Mouse (Mus musculus) heart, adult 2 months (tissue): ENCODE data around the gene Eif5a. TPM values are rescaled to one million over a fixed set of nuclear protein-coding genes. Genes with fewer than 3 reads are reported as not detected.

Experiments
- DNase-seq, 2 experiments: peaks; one replicate each; pipeline ENCODE4 v3.0.0; 2021
- H3K27ac ChIP-seq: fragments of 200-600 bp; 2 replicates; pipeline ENCODE4 v1.8.1; 2022
- H3K27me3 ChIP-seq: fragments of 200-500 bp; 2 replicates; pipeline ENCODE4 v1.6.1; 2012; ENCODE audit warnings: mild to moderate bottlenecking, low read length, inconsistent platforms, mixed read lengths; ENCODE audit not compliant: control insufficient read depth, insufficient read depth
- H3K36me3 ChIP-seq: fragments of 200-500 bp; 2 replicates; pipeline ENCODE4 v1.6.1; 2012; ENCODE audit warnings: low read length, inconsistent platforms; ENCODE audit not compliant: control insufficient read depth, insufficient read depth
- H3K4me1 ChIP-seq: fragments of 200-500 bp; 2 replicates; pipeline ENCODE4 v1.6.1; 2011; ENCODE audit warnings: low read length; ENCODE audit not compliant: control insufficient read depth, insufficient read depth
- H3K4me3 ChIP-seq: fragments of 200-600 bp; 2 replicates; pipeline ENCODE4 v1.8.1; 2022
- H3K79me2 ChIP-seq: fragments of 200-500 bp; replicated peaks from 2 replicates; pipeline ENCODE4 v1.6.1; 2012; ENCODE audit warnings: mild to moderate bottlenecking, inconsistent platforms, low read length, moderate library complexity, mixed read lengths; ENCODE audit not compliant: control insufficient read depth, insufficient read depth
- H3K9ac ChIP-seq: fragments of 200-500 bp; 2 replicates; pipeline ENCODE4 v1.6.1; 2012; ENCODE audit warnings: low read depth, mild to moderate bottlenecking, control low read depth, inconsistent platforms, low read length, mixed read lengths
- CTCF ChIP-seq: fragments of 200-600 bp; IDR thresholded peaks from 2 replicates; pipeline ENCODE4 v1.8.1; 2022; ENCODE audit warnings: antibody characterized with exemption, mild to moderate bottlenecking, moderate library complexity
- EP300 ChIP-seq: fragments of 200-500 bp; IDR thresholded peaks from 2 replicates; pipeline ENCODE4 v1.6.1; 2011; ENCODE audit warnings: low read depth, low read length, control low read depth; ENCODE audit not compliant: insufficient read depth
- POLR2A ChIP-seq: fragments of 200-500 bp; IDR thresholded peaks from 2 replicates; pipeline ENCODE4 v1.6.1; 2011; ENCODE audit warnings: mild to moderate bottlenecking, low read depth, low read length, control low read depth; ENCODE audit not compliant: insufficient read depth
- WGBS: fragments of 180-500 bp; shearing (Covaris S2); methylation state at CpG from one replicate; pipeline ENCODE4 v1.1.7; 2018; 5-methylcytosine and 5-hydroxymethylcytosine counted together
- intact Hi-C: fragments of 180-260 bp; cut with DNase I; formaldehyde crosslinking; loops from one replicate; pipeline ENCODE4 v1.15.1; 2025
- long read RNA-seq: library from polyadenylated mRNA; stranded (forward); transcript quantifications from one replicate; pipeline ENCODE4 v2.0.0, GENCODE M21; 2021
- polyA plus RNA-seq: library from polyadenylated mRNA; depleted of rRNA; stranded (reverse); fragments of >200 nt; gene quantifications from 2 replicates; pipeline ENCODE4 v1.2.3, GENCODE M21; 2012; rRNA removed
- total RNA-seq, 2 experiments: library from RNA; stranded (reverse); gene quantifications; 2 replicates each; pipeline ENCODE4 v1.2.3; 2021

The Eif5a gene
- total RNA-seq = 100 to 1,000 TPM; 397 to 444 TPM
- 360 and 540 TPM in 2 replicates for polyA plus RNA-seq
- long read RNA-seq, transcript Eif5a-201 (7 exons, 1,437 nt) = minor isoform, 14 of 361 reads
- long read RNA-seq, transcript Eif5a-210 (6 exons, 1,343 nt) = major isoform, 330 of 361 reads
- long read RNA-seq, partial matches to known transcripts = 5 of 361 reads
- long read RNA-seq, other reads (novel, unspliced or antisense) = 8 of 361 reads

DNA sequence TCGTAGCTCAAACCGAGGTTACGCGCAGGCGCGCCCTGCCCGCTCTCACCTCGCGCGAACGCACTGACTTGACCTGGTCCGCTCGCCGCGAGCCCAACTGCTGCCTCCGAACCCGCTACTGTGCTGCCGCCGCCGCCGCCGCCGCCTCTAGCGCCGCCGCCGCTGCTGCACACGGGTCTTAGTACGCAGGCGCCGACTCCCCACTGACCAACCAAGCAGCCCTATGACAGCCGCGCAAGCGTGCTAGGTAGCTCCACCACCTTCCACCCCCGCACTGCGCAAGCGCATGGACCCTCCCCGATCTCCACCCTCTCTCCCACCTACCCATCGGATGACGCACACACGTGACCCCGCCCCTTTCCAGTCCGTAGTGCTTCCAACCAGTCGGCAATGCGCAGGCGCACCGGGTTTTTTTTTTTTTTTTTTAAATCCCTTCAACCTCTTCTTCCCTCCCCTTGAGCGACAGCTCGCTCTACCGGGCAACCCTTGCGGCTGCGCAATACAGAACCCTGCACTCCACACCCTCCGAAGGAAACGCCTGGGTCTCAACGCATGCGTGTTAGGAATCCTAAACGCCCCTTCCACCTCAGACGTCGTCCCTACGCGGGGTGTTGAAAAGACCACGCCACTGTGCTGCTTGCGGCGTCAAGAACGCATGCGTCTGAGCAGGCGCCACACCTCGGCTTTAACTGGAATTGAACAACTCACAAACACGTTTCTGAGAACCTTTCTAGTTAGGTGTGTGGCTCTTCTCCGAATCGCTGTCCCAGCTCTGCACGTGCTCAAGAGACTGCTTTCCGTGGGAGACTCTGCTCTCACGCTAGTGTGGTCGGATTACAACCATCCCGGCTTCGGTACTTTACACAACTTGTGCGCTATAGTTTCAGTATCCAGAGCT is at the start of gene Eif5a:
Gene Eif5a, minus strand, starts transcription at position 845 of the 898 bp plus-strand sequence.
- WGBS = under 1% methylated on average over 78 of the region's 78 CpGs
- intact Hi-C loops = loop anchor here (2.0 to 5.0 kb wide), 3 partner anchors 41 to 163 kb away; partner anchors contain the start of genes Gabarap, Kctd11 and Polr2a
- Histone ChIP-seq H3K27ac (peak within 1 kb of the TSS; percentile 97), H3K9ac (peak within 1 kb of the TSS; percentile 98), H3K4me1 (peaks cover 6% of the 10 kb centered on the region), H3K27me3 (no peaks in the 10 kb centered on the region), H3K36me3 (peaks cover 12% of the 10 kb centered on the region; the same call in 1 of the 2 replicates), H3K79me2 (no peaks in the 10 kb centered on the region), H3K4me3 (peak within 1 kb of the TSS; percentile 71)
- DNase-seq = peak; percentile 100
- TF ChIP-seq POLR2A = peak; percentile 99
- TF ChIP-seq CTCF = peak; percentile 81
- TF ChIP-seq EP300 = peak; percentile 94

DNA sequence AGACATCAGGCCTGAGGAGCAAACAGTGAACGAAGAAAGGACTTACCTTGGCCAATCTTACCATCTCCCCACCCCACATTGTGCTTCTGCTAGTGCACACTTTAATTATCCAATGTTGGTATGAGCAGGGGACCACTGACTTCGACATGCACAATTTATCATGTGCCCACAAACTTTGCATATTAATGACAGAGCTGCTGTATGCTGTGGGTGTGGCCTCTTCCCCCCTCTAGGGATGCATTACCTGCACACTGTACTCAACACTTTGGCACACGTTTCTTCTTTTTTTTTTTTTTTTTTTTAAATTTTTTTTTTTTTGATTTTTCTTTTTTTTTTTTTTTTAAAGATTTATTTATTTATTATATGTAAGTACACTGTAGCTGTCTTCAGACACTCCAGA is 49.0 kb upstream of the Eif5a start:
- intact Hi-C loops = no loop called here
- H3K9ac ChIP-seq = no peak overlapping the region
- no peak overlapping the region for H3K27ac ChIP-seq
- no peak for TF ChIP-seq EP300
- TF ChIP-seq POLR2A = no peak
- TF ChIP-seq CTCF = no peak
- H3K36me3 ChIP-seq = no peaks in the 10 kb centered on the region
- H3K4me3 ChIP-seq = no peak overlapping the region
- H3K27me3 ChIP-seq = peaks cover 4% of the 10 kb centered on the region; the same call in 1 of the 2 replicates
- H3K4me1 ChIP-seq = peaks cover 2% of the 10 kb centered on the region; the same call in 1 of the 2 replicates
- WGBS = 79% methylated on average over 3 of the region's 3 CpGs
- DNase-seq = no peak
- H3K79me2 ChIP-seq = no peaks in the 10 kb centered on the region

DNA sequence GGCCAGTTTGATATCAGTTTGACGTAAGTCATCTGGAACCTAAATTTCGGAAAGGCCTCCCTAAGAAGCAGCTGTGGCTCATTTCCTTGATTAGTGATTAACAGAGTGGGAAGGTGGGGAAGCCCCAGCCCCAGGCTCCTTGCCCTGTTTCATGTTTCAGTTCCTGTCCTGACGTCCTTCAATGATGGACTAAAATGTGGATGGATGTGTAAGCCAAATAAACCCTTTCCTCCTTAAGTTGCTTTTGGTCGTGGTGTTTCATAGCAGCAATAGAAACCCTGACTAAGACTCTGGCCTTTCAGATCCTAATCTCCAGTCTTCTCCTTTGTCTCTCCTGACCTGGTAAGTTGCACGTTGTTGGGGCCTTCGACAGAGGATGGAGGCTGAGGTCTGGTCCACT is 48.5 kb upstream of the Eif5a start:
- H3K79me2 ChIP-seq = no peaks in the 10 kb centered on the region
- no peak overlapping the region for H3K9ac ChIP-seq
- DNase-seq = no peak
- no peak for TF ChIP-seq CTCF
- no peak for TF ChIP-seq EP300
- TF ChIP-seq POLR2A = no peak
- H3K27me3 ChIP-seq = peaks cover 7% of the 10 kb centered on the region
- no peaks in the 10 kb centered on the region for H3K36me3 ChIP-seq
- no peak overlapping the region for H3K4me3 ChIP-seq
- 75% methylated on average over 6 of the region's 6 CpGs for WGBS
- intact Hi-C loops = no loop called here
- H3K27ac ChIP-seq = no peak overlapping the region
- peaks cover 2% of the 10 kb centered on the region; the same call in 1 of the 2 replicates for H3K4me1 ChIP-seq

DNA sequence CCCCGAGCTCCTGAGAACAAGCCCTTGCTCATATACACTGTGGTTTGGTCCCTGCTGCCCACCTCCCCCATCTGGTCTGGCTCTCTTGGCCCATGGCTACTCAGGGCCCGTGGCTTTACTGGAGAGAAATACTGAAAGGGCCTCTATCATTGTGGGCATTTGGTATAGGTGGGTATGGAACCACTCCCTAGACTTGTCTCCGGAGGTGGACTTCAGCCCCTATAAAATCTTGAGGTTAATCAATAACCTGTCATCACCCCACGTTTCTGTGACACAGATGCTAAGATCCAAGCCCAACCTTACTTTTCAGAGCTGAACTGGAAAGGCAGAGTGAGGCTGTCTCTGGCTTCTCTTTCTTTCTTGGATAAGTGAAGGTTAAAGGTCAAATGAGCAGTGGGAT is 47.0 kb upstream of the Eif5a start:
- no peaks in the 10 kb centered on the region for H3K36me3 ChIP-seq

DNA sequence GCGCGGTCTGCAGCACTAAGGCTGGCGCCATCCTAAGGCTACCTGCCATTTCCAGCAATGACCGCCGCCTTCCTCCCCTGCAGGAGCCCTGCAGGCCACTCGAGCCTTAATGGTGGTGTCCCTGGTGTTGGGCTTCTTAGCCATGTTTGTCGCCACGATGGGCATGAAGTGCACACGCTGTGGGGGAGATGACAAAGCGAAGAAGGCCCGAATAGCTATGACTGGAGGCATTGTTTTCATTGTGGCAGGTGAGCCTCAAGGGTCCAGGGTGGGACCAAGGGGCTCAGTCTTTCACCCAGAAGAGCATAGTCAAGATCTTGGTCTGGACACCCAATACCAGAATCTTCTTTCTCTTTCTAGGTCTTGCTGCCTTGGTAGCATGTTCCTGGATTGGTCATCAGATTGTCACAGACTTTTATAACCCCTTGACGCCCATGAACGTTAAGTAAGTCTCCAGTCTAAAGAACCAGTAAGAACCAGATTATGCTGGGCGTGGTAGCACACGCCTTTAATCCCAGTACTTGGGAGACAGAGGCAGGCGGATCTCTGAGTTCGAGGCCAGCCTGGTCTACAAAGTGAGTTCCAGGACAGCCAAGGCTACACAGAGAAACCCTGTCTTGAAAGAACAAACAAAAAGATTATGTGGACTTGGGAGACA is 45.2 kb upstream of the Eif5a start:
- Histone ChIP-seq H3K4me3 (peak overlapping the region; percentile 35), H3K27ac (no peak overlapping the region), H3K9ac (peak overlapping the region; percentile 51), H3K27me3 (peaks cover 11% of the 10 kb centered on the region), H3K4me1 (peaks cover 2% of the 10 kb centered on the region; the same call in 1 of the 2 replicates), H3K79me2 (no peaks in the 10 kb centered on the region), H3K36me3 (no peaks in the 10 kb centered on the region)
- WGBS = 38% methylated on average over 17 of the region's 17 CpGs
- intact Hi-C loops = no loop called here
- TF ChIP-seq CTCF (no peak), POLR2A (no peak; the same call in 1 of the 2 replicates), EP300 (no peak)
- DNase-seq = no peak

More for the DNA sequence above, 47.0 kb upstream of the Eif5a start:
- TF ChIP-seq POLR2A = no peak
- TF ChIP-seq EP300 = no peak
- TF ChIP-seq CTCF = no peak
- H3K4me3 ChIP-seq = no peak overlapping the region
- WGBS = 80% methylated on average over 4 of the region's 4 CpGs
- DNase-seq = no peak
- no peaks in the 10 kb centered on the region for H3K79me2 ChIP-seq
- peaks cover 11% of the 10 kb centered on the region for H3K27me3 ChIP-seq
- intact Hi-C loops = no loop called here
- peaks cover 2% of the 10 kb centered on the region; the same call in 1 of the 2 replicates for H3K4me1 ChIP-seq
- H3K9ac ChIP-seq = no peak overlapping the region
- H3K27ac ChIP-seq = no peak overlapping the region
